ENCODE assay signal across 18 mouse cellular contexts in genomic region chr8:85958391-85958790, GRCm38 (mm10).
DNase-seq lines count a peak whose midpoint lies in the region; TF ChIP-seq lines count a peak whose summit lies in the region.
"Had no signal": no experiment of that assay in that cellular context is flagged by ENCODE, and none has a peak within 500 bp of the region (broad histone marks: within the 10 kb centered on the region; RNA-seq: fewer than 3 reads in every experiment).

No protein-coding gene starts in this region.

- peak; percentile 16 for DNase-seq in liver, adult 2 months (ENCODE audit: extremely low read depth, low read depth, low spot score)
- no peak for DNase-seq in liver
- peak; percentile 55 for DNase-seq in NIH3T3 (ENCODE audit: low read depth)
- peak; percentile 67 for DNase-seq in fibroblast of lung, adult 2 months (ENCODE audit: low read depth)
- DNase-seq in retina, embryonic 14.5 days (ENCODE audit: low spot score): no peak
- no peak for DNase-seq in spleen, postnatal 36 days (ENCODE audit: low spot score in 2 of 2)
- DNase-seq: adrenal gland, adult 2 months; adrenal gland, adult 8-10 months; adrenal gland, postnatal 10 days; adrenal gland, postnatal 14 days; adrenal gland, postnatal 25 days; B cell, adult 2 months; cerebellum, adult 11 months; cerebellum, adult 11-12 months; cerebellum, adult 18-20 months; cerebellum, adult 2 months had no signal

- H3K27ac ChIP-seq in liver, adult 2 months (replicated peaks; ENCODE audit: insufficient read depth, low read depth, low read length): no peak overlapping the region

- no peak for TF ChIP-seq CTCF in liver, adult 2 months (IDR thresholded peaks at IDR 0.05; ENCODE audit: low read depth, low read length)

- H3K36me3 ChIP-seq in liver, adult 2 months (ENCODE audit: control insufficient read depth, insufficient read depth, low read length): peaks cover 10% of the 10 kb centered on the region

- H3K27me3 ChIP-seq in liver, adult 2 months (ENCODE audit: control insufficient read depth, insufficient read depth, low read length): no peaks in the 10 kb centered on the region
- H3K27me3 ChIP-seq: CH12.LX, Patski had no signal

- H3K4me1 ChIP-seq in liver, adult 2 months (ENCODE audit: control insufficient read depth, insufficient read depth, low read length): no peaks in the 10 kb centered on the region

- no peak overlapping the region for H3K4me3 ChIP-seq in liver, adult 2 months (ENCODE audit: insufficient read depth, low read depth, low read length)

- H3K79me2 ChIP-seq in liver, adult 2 months (ENCODE audit: control insufficient read depth, insufficient read depth, low read length): no peaks in the 10 kb centered on the region

- TF ChIP-seq POLR2A in liver, adult 2 months (IDR thresholded peaks at IDR 0.05; ENCODE audit: extremely low read depth, insufficient read depth, low read length): no peak

- H3K9ac ChIP-seq in liver, adult 2 months (ENCODE audit: low read depth, low read length): no peak overlapping the region

- 33% methylated on average over 2 of the region's 2 CpGs for WGBS in liver, adult 2 months

Comparison
In these comparisons a context has a peak if more than half of its experiments do, and no peak if none do; other contexts are left out.
1. DNase-seq: peak in liver, adult 2 months (single experiment), NIH3T3 (single experiment) and fibroblast of lung, adult 2 months (single experiment); none in liver (single experiment), retina, embryonic 14.5 days (single experiment) and spleen, postnatal 36 days (0 of 2).